Mouse (Mus musculus) brain, embryonic 14.5 days (tissue): ENCODE data around the gene Micu2.
"Not testable (repeated sequence)": the region's sequence is repeated elsewhere in the genome, so short reads cannot be mapped to it uniquely, and the experiment has no call there.

Experiments used
- CTCF ChIP-seq: fragments of 200-500 bp; IDR thresholded peaks from 2 replicates; pipeline ENCODE4 v1.5.1; 2012; ENCODE audit warnings: inconsistent platforms, mild to moderate bottlenecking, moderate library complexity, borderline replicate concordance; ENCODE audit not compliant: insufficient read depth, insufficient read length; ENCODE audit errors: extremely low read depth
- POLR2A ChIP-seq: fragments of 200-500 bp; IDR thresholded peaks from 2 replicates; pipeline ENCODE4 v1.6.1; 2012; ENCODE audit warnings: mild to moderate bottlenecking, inconsistent platforms, borderline replicate concordance; ENCODE audit not compliant: poor library complexity, insufficient read depth, insufficient read length, severe bottlenecking; ENCODE audit errors: extremely low read depth

DNA sequence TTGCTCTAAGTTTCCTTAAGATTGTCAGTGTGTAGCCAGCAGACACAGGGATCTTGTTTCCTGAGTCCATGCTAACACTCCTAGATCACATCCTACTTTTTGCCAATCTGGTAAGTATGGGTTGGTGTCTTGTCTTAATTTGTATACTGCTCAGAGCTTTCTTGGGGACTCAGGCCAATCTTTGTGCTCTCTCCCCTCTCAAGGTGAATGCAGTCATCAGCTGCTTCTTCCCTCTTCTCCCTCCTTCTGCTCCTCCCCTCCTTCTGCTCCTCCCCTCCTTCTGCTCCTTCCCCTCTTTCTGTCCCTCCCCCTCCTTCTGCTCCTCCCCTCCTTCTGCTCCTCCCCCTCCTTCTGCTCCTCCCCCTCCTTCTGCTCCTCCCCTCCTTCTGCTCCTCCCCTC, 87.3 kb downstream of the Micu2 start:
- TF ChIP-seq POLR2A, CTCF: not testable (repeated sequence)
